In genomic region chr17:25919144-25919785, GRCm38 (mm10) we compare ENCODE assay signal across 7 mouse cellular contexts. TPM values are rescaled to one million over a fixed set of nuclear protein-coding genes. Genes with fewer than 3 reads are reported as not detected.
A peak's percentile ranks its signal among the peaks of the same experiment; 100 is the strongest.
DNase-seq lines count a peak whose midpoint lies in the region; ATAC-seq and TF ChIP-seq lines count a peak whose summit lies in the region.

Gene Rab40c (minus strand): TSS chr17:25919727.

- H3K9me3 ChIP-seq in lung, embryonic 14.5 days (ENCODE audit: low read depth, low read length) = no peaks in the 10 kb centered on the region

- H3K4me3 ChIP-seq in lung, embryonic 14.5 days (ENCODE audit: low read depth, low read length) = peak within 1 kb of the TSS; percentile 97

- 0 out of 2 replicates have a peak, but pooled peaks have one; percentile 42 for TF ChIP-seq POLR2A in brain, embryonic 14.5 days (IDR thresholded peaks at IDR 0.05; ENCODE audit: borderline replicate concordance, extremely low read depth, insufficient read depth, insufficient read length, poor library complexity, severe bottlenecking)

- H3K27me3 ChIP-seq in lung, embryonic 14.5 days (ENCODE audit: insufficient read depth, low read length) = no peaks in the 10 kb centered on the region

- DNase-seq in thymus, postnatal 14 days = peak; percentile 65
- no peak for DNase-seq in thymus, adult 18-20 months
- peak; percentile 45 for DNase-seq in brain, embryonic 14.5 days (ENCODE audit: low read depth)
- no peak for DNase-seq in gonadal fat pad, adult 2 months (ENCODE audit: low read depth)
- DNase-seq in layer of hippocampus, adult 18-20 months (ENCODE audit: low spot score in 2 of 2) = peak in 1 of 2 experiments; percentile 62
- peak; percentile 49 for DNase-seq in lung, embryonic 14.5 days
- DNase-seq in right cerebral cortex, postnatal 4 days = peak; percentile 54

- ATAC-seq in lung, embryonic 14.5 days (ENCODE audit: insufficient read depth) = peak; percentile 1

- H3K9ac ChIP-seq in lung, embryonic 14.5 days = peak within 1 kb of the TSS; percentile 77

- H3K4me1 ChIP-seq in lung, embryonic 14.5 days (ENCODE audit: insufficient read depth) = peaks cover 10% of the 10 kb centered on the region; the same call in 1 of the 2 replicates

- peak within 1 kb of the TSS; percentile 92 for H3K4me2 ChIP-seq in lung, embryonic 14.5 days

- WGBS in lung, embryonic 14.5 days = under 1% methylated on average over 57 of the region's 78 CpGs

- no peak for TF ChIP-seq CTCF in brain, embryonic 14.5 days (IDR thresholded peaks at IDR 0.05; ENCODE audit: borderline replicate concordance, extremely low read depth, insufficient read depth, insufficient read length)
- TF ChIP-seq CTCF in lung, embryonic 14.5 days (IDR thresholded peaks at IDR 0.05; ENCODE audit: low read depth) = no peak

- peak within 1 kb of the TSS; percentile 75 for H3K27ac ChIP-seq in lung, embryonic 14.5 days (ENCODE audit: low read depth)

- 0 out of 2 replicates have a peak, but pooled peaks cover 4% of the 10 kb centered on the region for H3K36me3 ChIP-seq in lung, embryonic 14.5 days (ENCODE audit: insufficient read depth)

RNA-seq across cellular contexts. Expression of gene Rab40c, which starts in this region (rescaled TPM):
- polyA plus RNA-seq in brain, embryonic 14.5 days (2012; rRNA removed) = 88.3 and 98.8 TPM in 2 replicates
- 49.5 and 51.3 TPM in 2 replicates for polyA plus RNA-seq in gonadal fat pad, adult 2 months (2012; rRNA removed)
- 10 to 100 TPM; 49.4 to 54.7 TPM for total RNA-seq in layer of hippocampus, adult 18-20 months (2021)
- polyA plus RNA-seq in lung, embryonic 14.5 days (2014; fragmentation: Nextera tagmentation; extraction: Ambion mirVana) = 15.3 and 15.4 TPM in 2 replicates

Comparison
In these comparisons a context has a peak if more than half of its experiments do, and no peak if none do; other contexts are left out.
1. DNase-seq: peak in thymus, postnatal 14 days (single experiment), brain, embryonic 14.5 days (single experiment), lung, embryonic 14.5 days (single experiment) and right cerebral cortex, postnatal 4 days (single experiment); none in thymus, adult 18-20 months (0 of 2) and gonadal fat pad, adult 2 months (single experiment).